ENCODE assay signal across 34 mouse cellular contexts in genomic region chr3:93411905-93412304, GRCm38 (mm10). TPM values are rescaled to one million over a fixed set of nuclear protein-coding genes. Genes with fewer than 3 reads are reported as not detected.
DNase-seq lines count a peak whose midpoint lies in the region; ATAC-seq and TF ChIP-seq lines count a peak whose summit lies in the region.
"Had no signal": no experiment of that assay in that cellular context is flagged by ENCODE, and none has a peak within 500 bp of the region (broad histone marks: within the 10 kb centered on the region; RNA-seq: fewer than 3 reads in every experiment).

No protein-coding gene starts in this region.

- H3K4me1 ChIP-seq in ES-Bruce4 (ENCODE audit: control insufficient read depth, insufficient read depth, low read length) (peaks cover 3% of the 10 kb centered on the region), ES-E14 (ENCODE audit: control insufficient read depth in 2 of 2, insufficient read depth in 2 of 2, low read length in 2 of 2, poor library complexity in 1 of 2) (peaks cover 0 to 2% of the 10 kb centered on the region in 2 experiments; a peak in 1 of 4 replicates)
- H3K4me1 ChIP-seq in midbrain, embryonic 16.5 days (ENCODE audit: control insufficient read depth, insufficient read depth, low read length): no peaks in the 10 kb centered on the region
- H3K4me1 ChIP-seq: embryonic facial prominence, embryonic 13.5 days; embryonic facial prominence, embryonic 15.5 days; forebrain, embryonic 12.5 days had no signal

- no peak for DNase-seq in ES-E14 (ENCODE audit: low read depth, low spot score)
- peak; percentile 93 for DNase-seq in R1 (ENCODE audit: low read depth, low spot score)
- peak; percentile 40 for DNase-seq in ZHBTc4 (ENCODE audit: low read depth, low spot score)
- no peak for DNase-seq in MN1 (ENCODE audit: low spot score)
- DNase-seq in frontal cortex, postnatal 10 days (ENCODE audit: low spot score in 2 of 2): no peak
- no peak for DNase-seq in adipocyte (ENCODE audit: low spot score)
- DNase-seq: adrenal gland, adult 2 months; adrenal gland, postnatal 10 days; adrenal gland, postnatal 25 days; cerebellum, adult 11 months; cerebellum, adult 18-20 months; cerebellum, adult 8-10 months; cerebellum, adult 9-11 months; cerebellum, postnatal 14 days; cerebellum, postnatal 36 days; embryo, embryonic 11 days had no signal

- in situ Hi-C loops in ES-E14 (cut with MboI; ENCODE audit: low sequenced_read_pairs in 2 of 2, unreplicated experiment in 2 of 2): no loop called here

- TF ChIP-seq POLR2A in ES-Bruce4 (IDR thresholded peaks at IDR 0.05; ENCODE audit: insufficient read depth, low read length): peak; percentile 64

- peak; percentile 93 for TF ChIP-seq EP300 in ES-Bruce4 (IDR thresholded peaks at IDR 0.05; ENCODE audit: insufficient read depth, low read depth, low read length)

- no peak overlapping the region for H3K4me2 ChIP-seq in midbrain, embryonic 16.5 days (ENCODE audit: low read length)
- H3K4me2 ChIP-seq: embryonic facial prominence, embryonic 13.5 days; embryonic facial prominence, embryonic 15.5 days; forebrain, embryonic 12.5 days had no signal

- H3K9me3 ChIP-seq in ES-Bruce4 (replicated peaks; ENCODE audit: control insufficient read depth, insufficient read depth, low read length, poor library complexity, severe bottlenecking) (no peaks in the 10 kb centered on the region), ES-E14 (ENCODE audit: control insufficient read depth, insufficient read depth, low read depth, low read length) (0 out of 2 replicates have a peak, but pooled peaks cover 2% of the 10 kb centered on the region)
- H3K9me3 ChIP-seq in midbrain, embryonic 16.5 days (replicated peaks; ENCODE audit: control insufficient read depth, low read length, poor library complexity, severe bottlenecking): no peaks in the 10 kb centered on the region
- H3K9me3 ChIP-seq: embryonic facial prominence, embryonic 13.5 days; embryonic facial prominence, embryonic 15.5 days; forebrain, embryonic 10.5 days; forebrain, embryonic 12.5 days had no signal

- no peaks in the 10 kb centered on the region for H3K27me3 ChIP-seq in ES-Bruce4 (ENCODE audit: control insufficient read depth, insufficient read depth, low read length, poor library complexity, severe bottlenecking)
- no peaks in the 10 kb centered on the region for H3K27me3 ChIP-seq in midbrain, embryonic 16.5 days (ENCODE audit: control insufficient read depth, insufficient read depth, low read depth, low read length)
- H3K27me3 ChIP-seq: embryonic facial prominence, embryonic 13.5 days; embryonic facial prominence, embryonic 15.5 days; forebrain, embryonic 12.5 days had no signal

- H3K4me3 ChIP-seq in ES-Bruce4 (ENCODE audit: low read depth, low read length) (no peak overlapping the region), ES-E14 (ENCODE audit: insufficient read depth in 1 of 2, low read depth in 1 of 2, low read length in 2 of 2, poor library complexity in 1 of 2, severe bottlenecking in 1 of 2) (no peak overlapping the region)
- H3K4me3 ChIP-seq in midbrain, embryonic 16.5 days (ENCODE audit: low read depth, low read length): no peak overlapping the region
- H3K4me3 ChIP-seq: embryonic facial prominence, embryonic 13.5 days; embryonic facial prominence, embryonic 15.5 days; erythroblast, embryonic 14.5 days; forebrain, embryonic 10.5 days; forebrain, embryonic 12.5 days had no signal

- no peak for TF ChIP-seq CTCF in ES-Bruce4 (IDR thresholded peaks at IDR 0.05; ENCODE audit: low read depth, low read length)

- ATAC-seq in midbrain, embryonic 16.5 days: no peak
- ATAC-seq: activated CD4-positive, CD25-positive, alpha-beta regulatory T cell, adult 4 months; forebrain, embryonic 14.5 days; forebrain, embryonic 16.5 days had no signal

- H3K9ac ChIP-seq in ES-Bruce4 (ENCODE audit: low read depth, poor library complexity, severe bottlenecking) (no peak overlapping the region), ES-E14 (ENCODE audit: insufficient read depth, low read depth, low read length, poor library complexity, severe bottlenecking) (no peak overlapping the region)
- H3K9ac ChIP-seq in midbrain, embryonic 16.5 days (ENCODE audit: low read depth, low read length): no peak overlapping the region
- H3K9ac ChIP-seq: embryonic facial prominence, embryonic 13.5 days; embryonic facial prominence, embryonic 15.5 days; forebrain, embryonic 12.5 days had no signal

- H3K36me3 ChIP-seq in ES-Bruce4 (ENCODE audit: control insufficient read depth, insufficient read depth, low read length, poor library complexity, severe bottlenecking) (peaks cover 5% of the 10 kb centered on the region; the same call in 1 of the 2 replicates), ES-E14 (ENCODE audit: control insufficient read depth, insufficient read depth, low read length, poor library complexity, severe bottlenecking) (no peaks in the 10 kb centered on the region)
- no peaks in the 10 kb centered on the region for H3K36me3 ChIP-seq in midbrain, embryonic 16.5 days (ENCODE audit: control insufficient read depth, insufficient read depth, low read length)
- H3K36me3 ChIP-seq: embryonic facial prominence, embryonic 13.5 days; embryonic facial prominence, embryonic 15.5 days; forebrain, embryonic 10.5 days; forebrain, embryonic 12.5 days had no signal

- WGBS in midbrain, embryonic 16.5 days: 10% methylated on average over 2 of the region's 2 CpGs

- no peak overlapping the region for H3K27ac ChIP-seq in ES-Bruce4 (ENCODE audit: insufficient read depth, low read length)
- H3K27ac ChIP-seq in ES-E14 (ENCODE audit: insufficient read depth, low read depth, low read length, poor library complexity, severe bottlenecking): 0 out of 2 replicates have a peak overlapping the region, but pooled peaks have one; percentile 7
- H3K27ac ChIP-seq in midbrain, embryonic 16.5 days (ENCODE audit: low read length): no peak overlapping the region
- H3K27ac ChIP-seq: embryonic facial prominence, embryonic 13.5 days; embryonic facial prominence, embryonic 15.5 days; forebrain, embryonic 10.5 days; forebrain, embryonic 12.5 days had no signal

TF ChIP-seq in ES-E14, 5 proteins besides CTCF, POLR2A, EP300 and RAD21:
- TF ChIP-seq CHD2 (IDR thresholded peaks at IDR 0.05; ENCODE audit: low read depth, low read length) (no peak), HCFC1 (IDR thresholded peaks at IDR 0.05; ENCODE audit: borderline replicate concordance, insufficient read depth, low read length) (no peak)

RNA-seq across cellular contexts. Expression of gene Rptn, which starts 18.4 kb away (rescaled TPM):
- not detected in 2 replicates for polyA plus RNA-seq in ES-Bruce4 (2011; ENCODE audit: insufficient read depth, insufficient read length, low read depth, missing spikeins)
- total RNA-seq in ES-E14 (2012; rRNA removed): not detected in 2 replicates
- polyA plus RNA-seq in midbrain, embryonic 16.5 days (2015; fragmentation: Nextera tagmentation; extraction: Ambion mirVana): not detected in 2 replicates
- total RNA-seq: adrenal gland, adult 2 months; adrenal gland, postnatal 10 days; adrenal gland, postnatal 25 days; adrenal gland, postnatal 4 days; common myeloid progenitor, adult 5-6 weeks; gastrocnemius, adult 18-20 months; MEL had no signal
- polyA plus RNA-seq: adrenal gland, adult 2 months; brain, embryonic 14.5 days; C2C12; embryonic facial prominence, embryonic 11.5 days; embryonic facial prominence, embryonic 13.5 days; forebrain, embryonic 10.5 days; forebrain, embryonic 12.5 days; forebrain, embryonic 14.5 days; forebrain, embryonic 16.5 days; frontal cortex, adult 2 months had no signal

RNA-seq across cellular contexts. Expression of gene Tchh, which starts 30.2 kb away (rescaled TPM):
- 1.3 and 1.6 TPM in 2 replicates for polyA plus RNA-seq in ES-Bruce4 (2011; ENCODE audit: insufficient read depth, insufficient read length, low read depth, missing spikeins)
- 0.58 and 1.3 TPM in 2 replicates for total RNA-seq in ES-E14 (2012; rRNA removed)
- 1.1 and 1.2 TPM in 2 replicates for polyA plus RNA-seq in midbrain, embryonic 16.5 days (2015; fragmentation: Nextera tagmentation; extraction: Ambion mirVana)
- total RNA-seq: common myeloid progenitor, adult 5-6 weeks; MEL had no signal
- polyA plus RNA-seq: activated CD4-positive, CD25-positive, alpha-beta regulatory T cell, adult 4 months; erythroblast, embryonic 14.5 days had no signal

RNA-seq across cellular contexts. Expression of gene Tchhl1, which starts 56.6 kb away (rescaled TPM):
- not detected in 2 replicates for polyA plus RNA-seq in ES-Bruce4 (2011; ENCODE audit: insufficient read depth, insufficient read length, low read depth, missing spikeins)
- not detected in 2 replicates for total RNA-seq in ES-E14 (2012; rRNA removed)
- not detected in 2 replicates for polyA plus RNA-seq in midbrain, embryonic 16.5 days (2015; fragmentation: Nextera tagmentation; extraction: Ambion mirVana)
- total RNA-seq: adrenal gland, postnatal 10 days; common myeloid progenitor, adult 5-6 weeks; gastrocnemius, adult 18-20 months; MEL had no signal
- polyA plus RNA-seq: activated CD4-positive, CD25-positive, alpha-beta regulatory T cell, adult 4 months; adrenal gland, adult 2 months; brain, embryonic 14.5 days; C2C12; embryonic facial prominence, embryonic 11.5 days; embryonic facial prominence, embryonic 13.5 days; erythroblast, embryonic 14.5 days; forebrain, embryonic 10.5 days; forebrain, embryonic 12.5 days; forebrain, embryonic 14.5 days; forebrain, embryonic 16.5 days; frontal cortex, adult 2 months had no signal

Comparison
In these comparisons a context has a peak if more than half of its experiments do, and no peak if none do; other contexts are left out.
1. DNase-seq: peak in R1 (single experiment) and ZHBTc4 (single experiment); none in ES-E14 (single experiment), MN1 (single experiment), frontal cortex, postnatal 10 days (0 of 2) and adipocyte (single experiment).